Mouse (Mus musculus): Measurements from ENCODE around the gene Atp2a1. TPM values are rescaled to one million over a fixed set of nuclear protein-coding genes. Genes with fewer than 3 reads are reported as not detected.
"Not testable (repeated sequence)": the region's sequence is repeated elsewhere in the genome, so short reads cannot be mapped to it uniquely, and the experiment has no call there.

Atp2a1 gene
- total RNA-seq (2021): under 1 TPM in 1 of 2 experiments, not detected in 1; 0.20 TPM

- intact Hi-C loops (cut with DNase I): no loop called here
- DNase-seq (ENCODE audit: extremely low spot score in 1 of 2, low spot score in 2 of 2): no peak
Observed at GRCm38 (mm10) chr7:126463004-126463403, at the start of gene Atp2a1. Gene Atp2a1 (minus strand): TSS chr7:126463108.

- DNase-seq (ENCODE audit: extremely low spot score in 1 of 2, low spot score in 2 of 2): no peak
- intact Hi-C loops (cut with DNase I): no loop called here
Observed at GRCm38 (mm10) chr7:126511287-126511686, 48.4 kb upstream of the Atp2a1 start.

GRCm38 (mm10) chr7:126507126-126507778 is 44.3 kb upstream of the Atp2a1 start:
- no peak for DNase-seq (ENCODE audit: extremely low spot score in 1 of 2, low spot score in 2 of 2)
- intact Hi-C loops (cut with DNase I): no loop called here

GRCm38 (mm10) chr7:126504913-126505312 is 42.0 kb upstream of the Atp2a1 start:
- intact Hi-C loops (cut with DNase I): no loop called here
- no peak for DNase-seq (ENCODE audit: extremely low spot score in 1 of 2, low spot score in 2 of 2)

GRCm38 (mm10) chr7:126503273-126503878 is 40.5 kb upstream of the Atp2a1 start, which contains the start of gene Atxn2l:
Gene Atxn2l (minus strand): TSS chr7:126503437.
- DNase-seq (ENCODE audit: extremely low spot score in 1 of 2, low spot score in 2 of 2): peak; percentile 96 to 100
- intact Hi-C loops (cut with DNase I): no loop called here

GRCm38 (mm10) chr7:126502751-126503150 is 39.8 kb upstream of the Atp2a1 start:
- DNase-seq (ENCODE audit: extremely low spot score in 1 of 2, low spot score in 2 of 2): no peak
- intact Hi-C loops (cut with DNase I): no loop called here

GRCm38 (mm10) chr7:126502023-126502741 is 39.3 kb upstream of the Atp2a1 start:
- DNase-seq (ENCODE audit: extremely low spot score in 1 of 2, low spot score in 2 of 2): peak; percentile 94 to 97
- intact Hi-C loops (cut with DNase I): no loop called here

- intact Hi-C loops (cut with DNase I): no loop called here
- DNase-seq (ENCODE audit: extremely low spot score in 1 of 2, low spot score in 2 of 2): no peak
Observed at GRCm38 (mm10) chr7:126501684-126502022, 38.7 kb upstream of the Atp2a1 start.

- intact Hi-C loops (cut with DNase I): loop anchor here (5.0 kb wide), 1 partner anchor 53 kb away; no protein-coding TSS in a partner anchor
Observed at GRCm38 (mm10) chr7:126499416-126499815, 36.5 kb upstream of the Atp2a1 start.

GRCm38 (mm10) chr7:126497966-126498365 is 35.1 kb upstream of the Atp2a1 start:
- no peak for DNase-seq (ENCODE audit: extremely low spot score in 1 of 2, low spot score in 2 of 2)
- intact Hi-C loops (cut with DNase I): loop anchor here (5.0 kb wide), 1 partner anchor 54 kb away; no protein-coding TSS in a partner anchor

More at GRCm38 (mm10) chr7:126499416-126499815, 36.5 kb upstream of the Atp2a1 start:
- no peak for DNase-seq (ENCODE audit: extremely low spot score in 1 of 2, low spot score in 2 of 2)

GRCm38 (mm10) chr7:126496475-126496874 is 33.6 kb upstream of the Atp2a1 start:
- no peak for DNase-seq (ENCODE audit: extremely low spot score in 1 of 2, low spot score in 2 of 2)
- intact Hi-C loops (cut with DNase I): loop anchor here (5.0 kb wide), 1 partner anchor 56 kb away; no protein-coding TSS in a partner anchor

- intact Hi-C loops (cut with DNase I): no loop called here
- DNase-seq (ENCODE audit: extremely low spot score in 1 of 2, low spot score in 2 of 2): no peak
Observed at GRCm38 (mm10) chr7:126494120-126494519, 31.2 kb upstream of the Atp2a1 start.

- DNase-seq (ENCODE audit: extremely low spot score in 1 of 2, low spot score in 2 of 2): no peak
- intact Hi-C loops (cut with DNase I): no loop called here
Observed at GRCm38 (mm10) chr7:126491973-126492372, 29.1 kb upstream of the Atp2a1 start.

GRCm38 (mm10) chr7:126491005-126491404 is 28.1 kb upstream of the Atp2a1 start:
- DNase-seq (ENCODE audit: extremely low spot score in 1 of 2, low spot score in 2 of 2): no peak
- intact Hi-C loops (cut with DNase I): no loop called here

- peak in 1 of 2 experiments; percentile 14 for DNase-seq (ENCODE audit: extremely low spot score in 1 of 2, low spot score in 2 of 2)
- intact Hi-C loops (cut with DNase I): not testable (repeated sequence)
Observed at GRCm38 (mm10) chr7:126487617-126488385, 24.9 kb upstream of the Atp2a1 start.

- intact Hi-C loops (cut with DNase I): no loop called here
- peak; percentile 97 for DNase-seq (ENCODE audit: extremely low spot score in 1 of 2, low spot score in 2 of 2)
Observed at GRCm38 (mm10) chr7:126487052-126487483, 24.2 kb upstream of the Atp2a1 start, which contains the start of gene Tufm. Gene Tufm (plus strand): TSS chr7:126487361.

GRCm38 (mm10) chr7:126482392-126482871 is 19.5 kb upstream of the Atp2a1 start:
- intact Hi-C loops (cut with DNase I): loop anchor here (5.0 kb wide), 1 partner anchor 45 kb away; no protein-coding TSS in a partner anchor
- DNase-seq (ENCODE audit: extremely low spot score in 1 of 2, low spot score in 2 of 2): peak in 1 of 2 experiments; percentile 90

- DNase-seq (ENCODE audit: extremely low spot score in 1 of 2, low spot score in 2 of 2): no peak
- intact Hi-C loops (cut with DNase I): loop anchor here (5.0 kb wide), 1 partner anchor 46 kb away; no protein-coding TSS in a partner anchor
Observed at GRCm38 (mm10) chr7:126481699-126482098, 18.8 kb upstream of the Atp2a1 start.

Measured in left cerebral cortex, postnatal 10 days (tissue).